Mouse (Mus musculus) lung, postnatal 0 days (tissue): Measurements from ENCODE around the gene Gm44790. TPM values are rescaled to one million over a fixed set of nuclear protein-coding genes. Genes with fewer than 3 reads are reported as not detected.

ENCODE experiments used
- ATAC-seq: fragments of 200-750 bp; cut with Nextera tagmentation; 2 replicates; pipeline ENCODE4 v1.8.0; 2017; ENCODE audit warnings: moderate library complexity
- DNase-seq: peaks from one replicate; pipeline ENCODE4 v3.0.0-alpha.2; 2016; ENCODE audit warnings: low spot score
- H3K27ac ChIP-seq: fragments of 300-500 bp; sonication (generic); 2 replicates; pipeline ENCODE4 v1.5.1; 2014; ENCODE audit warnings: antibody characterized with exemption, mild to moderate bottlenecking, low read length, mixed read lengths
- H3K27me3 ChIP-seq: fragments of 300-500 bp; sonication (generic); replicated peaks from 2 replicates; pipeline ENCODE4 v1.6.1; 2014; ENCODE audit warnings: low read length, mixed read lengths; ENCODE audit not compliant: insufficient read depth
- H3K36me3 ChIP-seq: fragments of 300-500 bp; sonication (generic); 2 replicates; pipeline ENCODE4 v1.6.1; 2014; ENCODE audit warnings: low read length, mixed read lengths; ENCODE audit not compliant: insufficient read depth
- H3K4me1 ChIP-seq: fragments of 300-500 bp; sonication (generic); 2 replicates; pipeline ENCODE4 v1.6.1; 2014; ENCODE audit warnings: antibody characterized with exemption, low read depth, low read length, mixed read lengths; ENCODE audit not compliant: insufficient read depth
- H3K4me2 ChIP-seq: fragments of 300-500 bp; sonication (generic); replicated peaks from 2 replicates; pipeline ENCODE4 v1.6.1; 2014; ENCODE audit warnings: low read depth, mild to moderate bottlenecking, low read length, moderate library complexity, mixed read lengths
- H3K4me3 ChIP-seq: fragments of 300-500 bp; sonication (generic); 2 replicates; pipeline ENCODE4 v1.5.1; 2014; ENCODE audit warnings: low read depth, low read length
- H3K9ac ChIP-seq: fragments of 300-500 bp; sonication (generic); replicated peaks from 2 replicates; pipeline ENCODE4 v1.6.1; 2014; ENCODE audit warnings: low read depth, mild to moderate bottlenecking
- H3K9me3 ChIP-seq: fragments of 300-500 bp; sonication (generic); 2 replicates; pipeline ENCODE4 v1.6.1; 2016; ENCODE audit warnings: low read length, mixed read lengths
- CTCF ChIP-seq: IDR thresholded peaks from 2 replicates; pipeline ENCODE4 v1.5.1; 2016; ENCODE audit warnings: antibody characterized with exemption, mild to moderate bottlenecking
- EP300 ChIP-seq: IDR thresholded peaks from 2 replicates; pipeline ENCODE4 v1.6.1; 2016; ENCODE audit warnings: antibody characterized with exemption, mild to moderate bottlenecking, control low read depth
- WGBS: fragments of 180-500 bp; shearing (Covaris S2); extraction: QIAGEN DNeasy Blood & Tissue Kit; methylation state at CpG from one replicate; pipeline ENCODE4 v1.1.7; 2014; 5-methylcytosine and 5-hydroxymethylcytosine counted together
- polyA plus RNA-seq: library from polyadenylated mRNA; unstranded; fragments of >200 nt; fragmentation: Nextera tagmentation; extraction: Ambion mirVana; gene quantifications from 2 replicates; pipeline ENCODE4 v1.2.1, GENCODE M21; 2015

The Gm44790 gene
- polyA plus RNA-seq, 1 experiment from 2014 or later: not detected

- no peak for DNase-seq
- H3K4me3 ChIP-seq: no peak overlapping the region
- H3K27me3 ChIP-seq: no peaks in the 10 kb centered on the region
- H3K4me2 ChIP-seq: no peak overlapping the region
- no peak for ATAC-seq
- H3K27ac ChIP-seq: no peak overlapping the region
- WGBS: 84% methylated on average over 5 of the region's 5 CpGs
- H3K4me1 ChIP-seq: peaks cover 13% of the 10 kb centered on the region
- no peak overlapping the region for H3K9ac ChIP-seq
- no peak for TF ChIP-seq EP300
- TF ChIP-seq CTCF: no peak
- H3K9me3 ChIP-seq: no peaks in the 10 kb centered on the region
- no peaks in the 10 kb centered on the region for H3K36me3 ChIP-seq
These were observed 47.6 kb downstream of the Gm44790 start for GRCm38 (mm10) chr6:86474072-86474471.

DNA sequence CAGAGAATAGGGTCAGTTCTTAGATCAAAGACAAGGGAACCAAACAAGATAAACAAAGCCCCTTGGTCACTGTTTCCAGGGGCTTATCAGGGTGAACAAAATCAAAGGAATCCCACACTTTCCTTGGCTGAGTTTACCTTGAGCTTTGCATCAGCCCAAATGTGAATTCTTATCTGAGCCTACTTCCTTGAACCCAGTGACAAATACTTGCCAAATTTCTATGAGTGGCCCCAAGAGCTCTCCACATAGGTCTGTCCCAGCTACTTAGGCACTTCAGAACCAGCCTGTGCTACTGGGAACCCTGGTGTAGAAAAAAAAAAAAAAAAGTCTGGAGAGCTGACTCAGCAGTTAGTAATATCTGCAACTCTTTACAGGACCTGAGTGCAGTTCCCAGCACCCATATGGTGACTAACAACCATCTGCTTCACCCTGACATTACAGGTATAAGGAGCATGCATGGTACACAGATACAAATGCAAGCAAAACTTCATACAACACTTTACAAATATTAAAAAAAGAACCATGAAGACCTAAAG is 48.3 kb downstream of the Gm44790 start:
- Histone ChIP-seq H3K4me2 (no peak overlapping the region), H3K27ac (no peak overlapping the region), H3K9me3 (no peaks in the 10 kb centered on the region), H3K36me3 (no peaks in the 10 kb centered on the region), H3K27me3 (no peaks in the 10 kb centered on the region), H3K4me1 (peaks cover 14% of the 10 kb centered on the region), H3K4me3 (no peak overlapping the region), H3K9ac (no peak overlapping the region)
- no peak for ATAC-seq
- peak; percentile 64 for DNase-seq
- TF ChIP-seq CTCF (no peak), EP300 (peak; percentile 30; the same call in 1 of the 2 replicates)

GRCm38 (mm10) chr6:86475462-86476167 is 49.2 kb downstream of the Gm44790 start:
- no peak overlapping the region for H3K9ac ChIP-seq
- ATAC-seq: no peak

GRCm38 (mm10) chr6:86476931-86477330 is 50.5 kb downstream of the Gm44790 start:
- Histone ChIP-seq H3K4me1 (peaks cover 20% of the 10 kb centered on the region), H3K9me3 (no peaks in the 10 kb centered on the region)
- 62% methylated on average over 5 of the region's 5 CpGs for WGBS

More at GRCm38 (mm10) chr6:86475462-86476167, 49.2 kb downstream of the Gm44790 start:
- Histone ChIP-seq H3K36me3 (no peaks in the 10 kb centered on the region), H3K27ac (0 out of 2 replicates have a peak overlapping the region, but pooled peaks have one; percentile 47), H3K4me1 (peaks cover 20% of the 10 kb centered on the region), H3K4me2 (no peak overlapping the region), H3K9me3 (no peaks in the 10 kb centered on the region), H3K4me3 (no peak overlapping the region), H3K27me3 (no peaks in the 10 kb centered on the region)
- no peak for DNase-seq
- WGBS: 49% methylated on average over 9 of the region's 9 CpGs
- TF ChIP-seq EP300: no peak
- no peak for TF ChIP-seq CTCF

DNA sequence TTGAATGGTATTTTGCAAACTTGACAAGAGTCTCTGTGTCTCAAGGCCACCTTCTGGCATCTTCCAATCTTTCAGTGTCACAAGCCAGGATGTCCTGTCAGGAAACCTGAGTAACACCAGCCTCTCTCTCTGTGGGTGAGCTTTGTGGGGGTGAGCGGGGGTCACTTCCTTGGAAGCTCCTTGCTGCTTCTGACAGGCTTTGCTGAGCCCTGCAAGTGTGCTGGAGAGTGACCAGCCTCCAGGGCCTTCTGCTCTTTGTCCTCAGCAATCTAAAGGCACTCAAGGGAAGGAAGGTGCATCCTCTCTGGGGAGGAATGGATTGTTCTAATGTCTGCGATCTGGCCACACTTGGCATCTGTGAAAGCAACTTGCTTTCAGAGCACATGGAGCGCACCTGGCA is 52.9 kb downstream of the Gm44790 start:
- H3K27me3 ChIP-seq: no peaks in the 10 kb centered on the region
- no peaks in the 10 kb centered on the region for H3K9me3 ChIP-seq
- peak overlapping the region; percentile 66 for H3K27ac ChIP-seq
- no peaks in the 10 kb centered on the region for H3K36me3 ChIP-seq
- no peak for TF ChIP-seq CTCF
- TF ChIP-seq EP300: peak; percentile 41; the same call in 1 of the 2 replicates
- H3K4me2 ChIP-seq: no peak overlapping the region
- H3K9ac ChIP-seq: no peak overlapping the region
- DNase-seq: no peak
- H3K4me3 ChIP-seq: no peak overlapping the region
- no peak for ATAC-seq
- 60% methylated on average over 3 of the region's 3 CpGs for WGBS
- peaks cover 14% of the 10 kb centered on the region; the same call in 1 of the 2 replicates for H3K4me1 ChIP-seq

More at GRCm38 (mm10) chr6:86476931-86477330, 50.5 kb downstream of the Gm44790 start:
- no peak for DNase-seq
- Histone ChIP-seq H3K4me3 (no peak overlapping the region), H3K36me3 (no peaks in the 10 kb centered on the region), H3K27ac (peak overlapping the region; percentile 51; the same call in 1 of the 2 replicates), H3K4me2 (no peak overlapping the region), H3K27me3 (no peaks in the 10 kb centered on the region), H3K9ac (no peak overlapping the region)
- no peak for ATAC-seq
- no peak for TF ChIP-seq EP300

GRCm38 (mm10) chr6:86479816-86480188 is 53.3 kb downstream of the Gm44790 start:
- H3K27me3 ChIP-seq: no peaks in the 10 kb centered on the region
- H3K36me3 ChIP-seq: no peaks in the 10 kb centered on the region
- H3K9ac ChIP-seq: 0 out of 2 replicates have a peak overlapping the region, but pooled peaks have one; percentile 32
- peak overlapping the region; percentile 49 for H3K4me2 ChIP-seq
- no peaks in the 10 kb centered on the region for H3K9me3 ChIP-seq
- no peak overlapping the region for H3K4me3 ChIP-seq
- no peak for TF ChIP-seq EP300
- peak overlapping the region; percentile 87 for H3K27ac ChIP-seq
- ATAC-seq: peak; percentile 40; the same call in 1 of the 2 replicates
- peaks cover 14% of the 10 kb centered on the region; the same call in 1 of the 2 replicates for H3K4me1 ChIP-seq
- no peak for DNase-seq
